Mouse (Mus musculus): Measurements from ENCODE around the gene Ajm1.
A peak's percentile ranks its signal among the peaks of the same experiment; 100 is the strongest.

GRCm38 (mm10) chr2:25574579-25575431 is 6.8 kb downstream of the Ajm1 start, which contains the start of the genes Mamdc4 and Phpt1:
- TF ChIP-seq CTCF (IDR thresholded peaks at IDR 0.05; ENCODE audit: extremely low read depth, insufficient read length, insufficient replicate concordance, low read depth, low read length) = no peak
- TF ChIP-seq POLR2A (IDR thresholded peaks at IDR 0.05; ENCODE audit: low read depth, low read length) = peak; percentile 61; the same call in 1 of the 2 replicates

All from small intestine, adult 2 months (tissue).